Mouse (Mus musculus) erythroblast, embryonic 14.5 days (primary cell): ENCODE measurements around the gene Dpp4. TPM values are rescaled to one million over a fixed set of nuclear protein-coding genes. Genes with fewer than 3 reads are reported as not detected.

ENCODE experiments used
- H3K27me3 ChIP-seq: 2 replicates; pipeline ENCODE4 v1.6.1; 2012; ENCODE audit warnings: inconsistent platforms; ENCODE audit not compliant: control insufficient read depth
- H3K36me3 ChIP-seq: 2 replicates; pipeline ENCODE4 v1.6.1; 2012; ENCODE audit warnings: mild to moderate bottlenecking, inconsistent platforms; ENCODE audit not compliant: control insufficient read depth
- H3K4me1 ChIP-seq: 2 replicates; pipeline ENCODE4 v1.6.1; 2012; ENCODE audit warnings: inconsistent platforms; ENCODE audit not compliant: control insufficient read depth
- H3K4me3 ChIP-seq: replicated peaks from 2 replicates; pipeline ENCODE3; 2012; ENCODE audit warnings: moderate library complexity, mild to moderate bottlenecking, inconsistent platforms
- H3K9me3 ChIP-seq: 2 replicates; pipeline ENCODE4 v1.6.1; 2012; ENCODE audit warnings: low read length, inconsistent platforms, mixed read lengths; ENCODE audit not compliant: control insufficient read depth
- GATA1 ChIP-seq: IDR thresholded peaks from 2 replicates; pipeline ENCODE4 v1.6.1; 2012; ENCODE audit warnings: low read length, inconsistent platforms, mixed read lengths
- TAL1 ChIP-seq: IDR thresholded peaks from 3 replicates; pipeline ENCODE4 v1.6.1; 2012; ENCODE audit warnings: low read length, inconsistent platforms, mixed read lengths
- polyA plus RNA-seq: library from polyadenylated mRNA; stranded (reverse); fragments of >175 nt; gene quantifications from 2 replicates; pipeline ENCODE4 v1.2.3, GENCODE M21; 2012

The Dpp4 gene
- not detected in 2 replicates for polyA plus RNA-seq

DNA sequence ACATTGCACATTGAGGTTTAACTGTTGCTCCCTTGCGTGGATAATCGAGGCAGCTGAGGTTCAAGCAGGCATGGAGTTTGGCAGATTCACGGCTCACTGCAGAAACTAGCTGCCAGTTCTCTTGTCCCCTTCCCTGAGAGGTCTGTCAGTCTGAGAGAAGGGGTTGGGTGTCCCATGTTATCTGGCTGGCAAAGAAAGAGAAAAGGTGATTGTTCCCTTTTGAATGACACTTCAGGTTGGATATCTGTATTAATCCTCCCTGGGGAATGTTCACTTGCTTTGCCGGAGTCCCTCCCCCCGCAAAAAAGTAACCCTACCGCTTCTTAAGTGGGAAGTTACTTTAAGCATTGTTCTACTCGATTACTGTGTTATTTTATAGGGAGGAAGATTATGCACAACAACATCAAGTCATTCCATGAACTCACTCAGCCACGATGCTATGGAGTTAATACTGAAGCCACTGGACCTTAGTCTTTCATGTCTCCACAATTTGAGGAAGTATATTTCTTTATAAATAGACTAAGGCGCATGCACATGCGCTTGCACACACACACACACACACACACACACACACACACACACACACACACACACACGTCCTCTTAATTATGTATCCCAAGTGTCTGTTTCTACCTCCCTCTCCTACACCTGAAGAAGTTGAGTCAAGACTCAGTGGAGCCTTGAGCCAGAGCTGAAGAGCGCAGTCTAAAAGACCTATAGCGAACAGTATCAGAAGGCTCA lies at the start of gene Dpp4:
TSS of gene Dpp4 (minus strand) at position 151 of the 741 bp plus-strand sequence.
- H3K27me3 ChIP-seq: peaks cover 13% of the 10 kb centered on the region
- no peaks in the 10 kb centered on the region for H3K9me3 ChIP-seq
- peaks cover 4% of the 10 kb centered on the region for H3K4me1 ChIP-seq
- H3K36me3 ChIP-seq: no peaks in the 10 kb centered on the region
- peak within 1 kb of the TSS; percentile 43 for H3K4me3 ChIP-seq
- no peak for TF ChIP-seq TAL1
- TF ChIP-seq GATA1: no peak

DNA sequence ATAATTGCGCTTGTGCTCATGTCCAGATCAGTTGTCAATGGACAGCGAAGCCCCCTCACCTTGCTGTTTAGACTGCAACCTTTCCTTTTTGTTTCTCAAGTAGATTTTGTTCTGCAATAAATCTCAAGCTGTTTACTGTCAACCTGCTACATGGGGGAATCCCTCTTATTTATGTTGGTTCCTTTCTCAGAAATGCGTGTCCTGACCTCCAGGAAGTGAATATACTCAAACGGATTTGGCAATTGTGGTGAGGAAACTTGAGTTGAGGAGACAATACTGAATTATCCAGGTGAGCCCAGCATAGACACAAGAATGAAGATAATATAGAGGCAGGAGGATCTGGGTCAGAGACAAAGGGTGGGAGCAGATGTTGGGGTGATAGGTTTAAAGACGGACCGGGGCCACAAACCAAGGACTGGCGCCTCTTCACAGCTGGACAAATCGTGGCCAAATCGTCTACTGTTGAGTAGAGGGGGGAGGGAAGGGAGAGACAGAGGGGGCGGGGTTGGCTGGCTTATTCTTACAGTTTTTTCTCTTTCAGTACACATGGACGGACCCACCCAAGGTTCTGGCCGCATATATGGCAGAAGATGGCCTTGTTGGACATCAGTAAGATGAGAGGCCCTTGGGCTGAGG lies 48.9 kb upstream of the Dpp4 start:
- no peaks in the 10 kb centered on the region for H3K9me3 ChIP-seq
- no peaks in the 10 kb centered on the region for H3K27me3 ChIP-seq
- TF ChIP-seq TAL1 (no peak), GATA1 (no peak)
- H3K36me3 ChIP-seq: no peaks in the 10 kb centered on the region
- H3K4me3 ChIP-seq: no peak overlapping the region
- no peaks in the 10 kb centered on the region for H3K4me1 ChIP-seq

GRCm38 (mm10) chr2:62460231-62460710 lies 48.2 kb upstream of the Dpp4 start:
- no peaks in the 10 kb centered on the region for H3K4me1 ChIP-seq
- H3K27me3 ChIP-seq: no peaks in the 10 kb centered on the region
- TF ChIP-seq TAL1: no peak
- no peaks in the 10 kb centered on the region for H3K36me3 ChIP-seq
- no peaks in the 10 kb centered on the region for H3K9me3 ChIP-seq
- H3K4me3 ChIP-seq: no peak overlapping the region

GRCm38 (mm10) chr2:62459241-62460174 lies 47.5 kb upstream of the Dpp4 start:
- no peaks in the 10 kb centered on the region for H3K27me3 ChIP-seq
- no peaks in the 10 kb centered on the region for H3K9me3 ChIP-seq
- H3K4me3 ChIP-seq: no peak overlapping the region
- no peaks in the 10 kb centered on the region for H3K4me1 ChIP-seq
- TF ChIP-seq TAL1 (no peak), GATA1 (no peak)
- no peaks in the 10 kb centered on the region for H3K36me3 ChIP-seq

DNA sequence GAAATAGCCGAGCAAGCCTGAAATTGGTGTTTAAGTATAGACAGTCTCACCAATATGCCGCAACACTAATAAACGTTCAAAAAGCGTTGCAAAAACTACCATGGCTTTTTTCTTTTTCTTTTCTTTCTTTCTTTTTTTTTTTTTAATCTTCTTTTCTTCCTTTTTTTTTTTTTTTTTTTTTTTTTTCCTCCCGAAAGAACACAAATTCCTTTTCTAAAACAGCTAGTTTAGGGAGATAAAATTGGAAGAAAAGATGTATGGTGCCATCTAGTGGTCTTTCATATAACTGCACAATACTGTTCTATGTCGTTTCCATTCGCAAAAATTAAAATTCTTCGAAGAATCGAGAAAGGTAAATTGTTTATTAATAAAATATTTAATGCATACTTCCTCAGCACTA lies 46.0 kb upstream of the Dpp4 start:
- TF ChIP-seq GATA1: no peak
- no peak for TF ChIP-seq TAL1

DNA sequence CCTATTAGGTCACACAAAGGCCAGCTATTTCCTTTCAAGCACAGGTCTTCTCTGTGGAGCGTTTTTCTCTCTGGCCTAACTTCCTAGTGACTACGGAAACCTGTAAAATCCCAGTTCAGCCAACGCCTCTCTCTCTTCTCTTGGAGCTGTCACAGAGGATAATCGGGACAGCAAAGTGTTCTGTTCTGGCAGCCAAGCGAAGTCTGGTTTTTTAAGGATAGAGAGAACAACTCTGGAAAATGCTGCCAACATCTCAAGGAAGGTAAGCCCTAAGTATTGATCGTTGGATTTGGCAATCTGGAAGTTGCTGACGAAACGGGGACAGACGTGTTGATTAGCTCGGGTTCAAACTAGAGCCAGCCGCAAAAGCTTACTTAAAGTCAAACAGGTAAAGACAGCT lies 43.0 kb upstream of the Dpp4 start:
- Histone ChIP-seq H3K4me3 (no peak overlapping the region), H3K36me3 (no peaks in the 10 kb centered on the region), H3K27me3 (no peaks in the 10 kb centered on the region), H3K4me1 (no peaks in the 10 kb centered on the region), H3K9me3 (no peaks in the 10 kb centered on the region)
- TF ChIP-seq TAL1: no peak
- no peak for TF ChIP-seq GATA1

More for the DNA sequence above, 46.0 kb upstream of the Dpp4 start:
- H3K27me3 ChIP-seq: no peaks in the 10 kb centered on the region
- no peaks in the 10 kb centered on the region for H3K9me3 ChIP-seq
- H3K4me3 ChIP-seq: no peak overlapping the region
- H3K4me1 ChIP-seq: no peaks in the 10 kb centered on the region
- no peaks in the 10 kb centered on the region for H3K36me3 ChIP-seq

DNA sequence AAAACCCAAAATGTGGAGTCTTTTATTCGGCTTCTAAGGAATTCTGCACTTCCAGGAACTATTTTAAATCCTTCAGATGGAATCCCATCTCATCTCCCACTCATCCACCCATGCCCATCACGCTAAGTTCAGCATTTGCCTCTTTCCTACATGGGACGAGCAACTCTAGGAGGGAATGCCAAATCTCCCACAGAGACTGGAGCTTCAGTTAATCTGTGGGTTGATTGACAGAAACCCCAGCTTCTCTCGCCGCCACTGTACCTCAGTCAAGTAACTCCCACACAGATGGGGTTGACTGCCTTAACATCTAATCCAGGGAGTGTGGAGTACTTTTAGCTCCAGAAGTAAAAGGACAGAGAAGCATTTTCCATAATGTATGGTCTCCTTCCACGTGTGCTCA lies 42.0 kb upstream of the Dpp4 start:
- Histone ChIP-seq H3K4me1 (no peaks in the 10 kb centered on the region), H3K4me3 (no peak overlapping the region)
- no peak for TF ChIP-seq TAL1
- TF ChIP-seq GATA1: no peak

GRCm38 (mm10) chr2:62450364-62450763 lies 38.3 kb upstream of the Dpp4 start:
- Histone ChIP-seq H3K36me3 (no peaks in the 10 kb centered on the region), H3K4me1 (no peaks in the 10 kb centered on the region), H3K27me3 (no peaks in the 10 kb centered on the region), H3K4me3 (no peak overlapping the region), H3K9me3 (no peaks in the 10 kb centered on the region)
- TF ChIP-seq GATA1: no peak
- no peak for TF ChIP-seq TAL1

More for the DNA sequence above, 42.0 kb upstream of the Dpp4 start:
- no peaks in the 10 kb centered on the region for H3K27me3 ChIP-seq
- no peaks in the 10 kb centered on the region for H3K36me3 ChIP-seq
- H3K9me3 ChIP-seq: no peaks in the 10 kb centered on the region

DNA sequence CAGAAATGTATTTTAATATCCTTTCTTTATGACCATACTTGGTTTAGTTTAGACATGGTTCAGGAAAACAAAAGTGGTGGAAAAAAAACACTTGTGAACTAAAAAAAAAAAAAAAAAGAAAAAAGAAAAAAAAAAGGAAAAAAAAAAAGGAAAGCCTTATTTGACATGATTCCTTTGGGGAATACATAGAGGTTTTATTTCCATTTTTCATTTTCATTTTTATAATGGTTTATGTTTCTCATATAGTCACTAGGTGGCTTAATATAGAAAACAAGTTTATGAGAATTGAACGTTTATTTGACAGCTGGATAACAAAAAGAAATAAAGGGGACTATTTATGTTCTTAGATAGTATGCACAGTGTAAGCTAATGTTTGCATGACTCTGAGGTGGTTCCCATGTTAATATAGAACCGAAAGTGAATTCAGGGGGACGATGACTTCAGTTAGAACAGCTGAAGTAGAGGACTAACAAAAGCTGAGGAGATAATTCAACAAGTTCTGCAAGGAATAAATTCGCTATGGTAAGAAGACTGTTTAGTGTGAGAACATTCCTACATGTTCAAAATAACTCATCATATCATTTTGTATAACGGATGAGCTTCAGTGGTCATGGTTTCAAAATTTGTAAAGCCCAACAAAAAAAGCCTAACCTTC lies 37.8 kb upstream of the Dpp4 start:
- H3K4me3 ChIP-seq: no peak overlapping the region
- H3K27me3 ChIP-seq: no peaks in the 10 kb centered on the region
- TF ChIP-seq GATA1: no peak
- TF ChIP-seq TAL1: no peak
- H3K4me1 ChIP-seq: no peaks in the 10 kb centered on the region
- no peaks in the 10 kb centered on the region for H3K9me3 ChIP-seq
- no peaks in the 10 kb centered on the region for H3K36me3 ChIP-seq
